Mouse (Mus musculus): Measurements from ENCODE around the gene Kcnn3.

GRCm38 (mm10) chr3:89591461-89591860 is 71.5 kb downstream of the Kcnn3 start:
- TF ChIP-seq GATA1 (IDR thresholded peaks at IDR 0.05; ENCODE audit: borderline replicate concordance, low read length) = no peak
- TF ChIP-seq FLI1 (IDR thresholded peaks at IDR 0.05; ENCODE audit: low read length) = no peak

All from megakaryocyte, embryonic 14.5 days (primary cell).